Mouse (Mus musculus) stomach, postnatal 0 days (tissue): ENCODE measurements around the gene 0610030E20Rik.

ENCODE experiments used
- CTCF ChIP-seq: IDR thresholded peaks from 2 replicates; pipeline ENCODE4 v1.5.1; 2016; ENCODE audit warnings: antibody characterized with exemption, low read depth, mild to moderate bottlenecking, moderate library complexity
- EP300 ChIP-seq: optimal IDR thresholded peaks from 2 replicates; pipeline ENCODE3; 2016; ENCODE audit warnings: antibody characterized with exemption

GRCm38 (mm10) chr6:72366304-72366703 lies 19.2 kb downstream of the 0610030E20Rik start:
- TF ChIP-seq EP300 (no peak), CTCF (no peak)
